Mouse (Mus musculus) hindbrain, embryonic 15.5 days (tissue): Measurements from ENCODE around the gene Hfe2. TPM values are rescaled to one million over a fixed set of nuclear protein-coding genes. Genes with fewer than 3 reads are reported as not detected.
A peak's percentile ranks its signal among the peaks of the same experiment; 100 is the strongest.
"Not testable (repeated sequence)": the region's sequence is repeated elsewhere in the genome, so short reads cannot be mapped to it uniquely, and the experiment has no call there.

Experiments used
- ATAC-seq: fragments of 200-750 bp; cut with Nextera tagmentation; 2 replicates; pipeline ENCODE4 v1.8.0; 2017; ENCODE audit warnings: low read depth, moderate number of reproducible peaks, moderate TSS enrichment; ENCODE audit not compliant: low FRiP score
- H3K27ac ChIP-seq: fragments of 300-500 bp; sonication (generic); replicated peaks from 2 replicates; pipeline ENCODE4 v1.5.1; 2015; ENCODE audit warnings: mild to moderate bottlenecking, inconsistent platforms
- H3K27me3 ChIP-seq: fragments of 300-500 bp; sonication (generic); 2 replicates; pipeline ENCODE4 v1.6.1; 2015; ENCODE audit warnings: control low read depth, inconsistent platforms
- H3K36me3 ChIP-seq: fragments of 300-500 bp; sonication (generic); 2 replicates; pipeline ENCODE4 v1.6.1; 2015; ENCODE audit warnings: control low read depth, inconsistent platforms
- H3K4me1 ChIP-seq: fragments of 300-500 bp; sonication (generic); replicated peaks from 2 replicates; pipeline ENCODE4 v1.6.1; 2015; ENCODE audit warnings: control low read depth, inconsistent platforms
- H3K4me2 ChIP-seq: fragments of 300-500 bp; sonication (generic); 2 replicates; pipeline ENCODE4 v1.6.1; 2015; ENCODE audit warnings: moderate library complexity, mild to moderate bottlenecking, inconsistent platforms
- H3K4me3 ChIP-seq: fragments of 300-500 bp; sonication (generic); 2 replicates; pipeline ENCODE4 v1.5.1; 2015; ENCODE audit warnings: mild to moderate bottlenecking, inconsistent platforms
- H3K9ac ChIP-seq: fragments of 300-500 bp; sonication (generic); 2 replicates; pipeline ENCODE4 v1.6.1; 2015; ENCODE audit warnings: inconsistent platforms
- H3K9me3 ChIP-seq: fragments of 300-500 bp; sonication (generic); 2 replicates; pipeline ENCODE4 v1.6.1; 2016; ENCODE audit warnings: control low read depth, inconsistent platforms
- WGBS: fragments of 180-500 bp; shearing (Covaris S2); methylation state at CpG from one replicate; pipeline ENCODE4 v1.1.7; 2015; 5-methylcytosine and 5-hydroxymethylcytosine counted together
- polyA plus RNA-seq: library from polyadenylated mRNA; unstranded; fragments of >200 nt; fragmentation: Nextera tagmentation; extraction: Ambion mirVana; gene quantifications from 2 replicates; pipeline ENCODE4 v1.2.1, GENCODE M21; 2015

The Hfe2 gene
- polyA plus RNA-seq, 1 experiment from 2014 or later: 2.0 TPM

GRCm38 (mm10) chr3:96506396-96507047, 18.4 kb upstream of the Hfe2 start:
- H3K27me3 ChIP-seq: no peaks in the 10 kb centered on the region
- no peak overlapping the region for H3K27ac ChIP-seq
- no peaks in the 10 kb centered on the region for H3K9me3 ChIP-seq
- no peak overlapping the region for H3K4me3 ChIP-seq
- no peaks in the 10 kb centered on the region for H3K36me3 ChIP-seq
- no peak overlapping the region for H3K4me2 ChIP-seq
- H3K4me1 ChIP-seq: peaks cover 11% of the 10 kb centered on the region
- H3K9ac ChIP-seq: no peak overlapping the region
- ATAC-seq: no peak
- WGBS: 93% methylated on average over 9 of the region's 9 CpGs

GRCm38 (mm10) chr3:96507966-96508365, 17.0 kb upstream of the Hfe2 start:
- not testable (repeated sequence) for H3K27me3 ChIP-seq, H3K4me1 ChIP-seq, H3K4me2 ChIP-seq, H3K36me3 ChIP-seq, H3K9ac ChIP-seq, ATAC-seq, H3K4me3 ChIP-seq, H3K9me3 ChIP-seq, H3K27ac ChIP-seq
- 92% methylated on average over 8 of the region's 9 CpGs for WGBS

GRCm38 (mm10) chr3:96520171-96520570, 4.8 kb upstream of the Hfe2 start:
- no peaks in the 10 kb centered on the region for H3K9me3 ChIP-seq
- no peak overlapping the region for H3K9ac ChIP-seq
- no peak overlapping the region for H3K4me2 ChIP-seq
- no peak overlapping the region for H3K27ac ChIP-seq
- no peak overlapping the region for H3K4me3 ChIP-seq
- WGBS: 65% methylated on average over 5 of the region's 5 CpGs
- no peaks in the 10 kb centered on the region for H3K27me3 ChIP-seq
- H3K4me1 ChIP-seq: no peaks in the 10 kb centered on the region
- no peak for ATAC-seq
- no peaks in the 10 kb centered on the region for H3K36me3 ChIP-seq

- 64% methylated on average over 4 of the region's 4 CpGs for WGBS
- Histone ChIP-seq H3K27ac (no peak overlapping the region), H3K36me3 (no peaks in the 10 kb centered on the region), H3K4me2 (no peak overlapping the region), H3K4me1 (peaks cover 6% of the 10 kb centered on the region), H3K9ac (no peak overlapping the region), H3K27me3 (peaks cover 11% of the 10 kb centered on the region), H3K4me3 (no peak overlapping the region), H3K9me3 (no peaks in the 10 kb centered on the region)
- no peak for ATAC-seq
Observed at GRCm38 (mm10) chr3:96522149-96522548, 2.8 kb upstream of the Hfe2 start.

GRCm38 (mm10) chr3:96524028-96524810, 753 bp upstream of the Hfe2 start:
- 72% methylated on average over 12 of the region's 12 CpGs for WGBS
- H3K9me3 ChIP-seq: no peaks in the 10 kb centered on the region
- peaks cover 31% of the 10 kb centered on the region for H3K27me3 ChIP-seq
- no peak overlapping the region for H3K9ac ChIP-seq
- H3K4me2 ChIP-seq: no peak overlapping the region
- no peak overlapping the region for H3K4me3 ChIP-seq
- peaks cover 13% of the 10 kb centered on the region for H3K4me1 ChIP-seq
- no peak for ATAC-seq
- H3K36me3 ChIP-seq: no peaks in the 10 kb centered on the region
- no peak overlapping the region for H3K27ac ChIP-seq

- Histone ChIP-seq H3K27me3 (peaks cover 32% of the 10 kb centered on the region), H3K9me3 (no peaks in the 10 kb centered on the region), H3K4me3 (no peak overlapping the region), H3K4me1 (peaks cover 13% of the 10 kb centered on the region), H3K9ac (no peak overlapping the region), H3K27ac (no peak overlapping the region), H3K4me2 (peak overlapping the region; percentile 97), H3K36me3 (no peaks in the 10 kb centered on the region)
- 80% methylated on average over 8 of the region's 11 CpGs for WGBS
- ATAC-seq: 0 out of 2 replicates have a peak, but pooled peaks have one; percentile 43
Observed at GRCm38 (mm10) chr3:96526013-96526762, 1.2 kb downstream of the Hfe2 start.

GRCm38 (mm10) chr3:96526864-96527542, 2.0 kb downstream of the Hfe2 start:
- Histone ChIP-seq H3K4me1 (peaks cover 13% of the 10 kb centered on the region), H3K27ac (no peak overlapping the region), H3K9ac (peak overlapping the region; percentile 50), H3K4me2 (peak overlapping the region; percentile 97), H3K9me3 (no peaks in the 10 kb centered on the region), H3K4me3 (peak overlapping the region; percentile 46), H3K36me3 (no peaks in the 10 kb centered on the region), H3K27me3 (peaks cover 32% of the 10 kb centered on the region)
- 5% methylated on average over 44 of the region's 44 CpGs for WGBS
- peak; percentile 60 for ATAC-seq

GRCm38 (mm10) chr3:96528506-96528905, 3.5 kb downstream of the Hfe2 start:
- H3K4me1 ChIP-seq: peaks cover 13% of the 10 kb centered on the region
- no peak overlapping the region for H3K4me3 ChIP-seq
- H3K9ac ChIP-seq: no peak overlapping the region
- H3K27me3 ChIP-seq: peaks cover 32% of the 10 kb centered on the region
- no peak for ATAC-seq
- 59% methylated on average over 9 of the region's 9 CpGs for WGBS
- H3K36me3 ChIP-seq: no peaks in the 10 kb centered on the region
- no peak overlapping the region for H3K27ac ChIP-seq
- H3K4me2 ChIP-seq: 0 out of 2 replicates have a peak overlapping the region, but pooled peaks have one; percentile 97
- H3K9me3 ChIP-seq: no peaks in the 10 kb centered on the region

- ATAC-seq: no peak
- H3K4me2 ChIP-seq: no peak overlapping the region
- H3K4me3 ChIP-seq: no peak overlapping the region
- H3K9me3 ChIP-seq: no peaks in the 10 kb centered on the region
- H3K36me3 ChIP-seq: no peaks in the 10 kb centered on the region
- no peak overlapping the region for H3K9ac ChIP-seq
- peaks cover 8% of the 10 kb centered on the region for H3K4me1 ChIP-seq
- peaks cover 22% of the 10 kb centered on the region for H3K27me3 ChIP-seq
- WGBS: 68% methylated on average over 7 of the region's 7 CpGs
- H3K27ac ChIP-seq: no peak overlapping the region
Observed at GRCm38 (mm10) chr3:96532050-96532449, 7.1 kb downstream of the Hfe2 start.

- ATAC-seq: no peak
Observed at GRCm38 (mm10) chr3:96534300-96534699, 9.3 kb downstream of the Hfe2 start.

GRCm38 (mm10) chr3:96539316-96539715, 14.3 kb downstream of the Hfe2 start:
- Histone ChIP-seq H3K9ac (no peak overlapping the region), H3K9me3 (no peaks in the 10 kb centered on the region), H3K4me2 (no peak overlapping the region), H3K4me3 (no peak overlapping the region), H3K27me3 (no peaks in the 10 kb centered on the region), H3K4me1 (no peaks in the 10 kb centered on the region), H3K36me3 (no peaks in the 10 kb centered on the region), H3K27ac (no peak overlapping the region)
- WGBS: 85% methylated on average over 2 of the region's 2 CpGs
- ATAC-seq: no peak

More at GRCm38 (mm10) chr3:96534300-96534699, 9.3 kb downstream of the Hfe2 start:
- no peak overlapping the region for H3K4me3 ChIP-seq
- 46% methylated on average over 2 of the region's 2 CpGs for whole genome bisulfite sequencing
- 0 out of 2 replicates have a peak, but pooled peaks cover under 1% of the 10 kb centered on the region for H3K27me3 ChIP-seq
- no peak overlapping the region for H3K9ac ChIP-seq
- no peaks in the 10 kb centered on the region for H3K4me1 ChIP-seq
- no peak overlapping the region for H3K4me2 ChIP-seq
- no peaks in the 10 kb centered on the region for H3K9me3 ChIP-seq
- H3K36me3 ChIP-seq: no peaks in the 10 kb centered on the region
- no peak overlapping the region for H3K27ac ChIP-seq
